Mouse (Mus musculus) embryo, embryonic 10 days (tissue): ENCODE results near the gene 2610001J05Rik.

ENCODE experiments used
- DNase-seq: peaks from one replicate; pipeline ENCODE4 v3.0.0-alpha.2; 2015; ENCODE audit warnings: low spot score

2610001J05Rik gene

GRCm38 (mm10) chr6:13835720-13836665 lies 35.3 kb downstream of the 2610001J05Rik start:
- no peak for DNase-seq

DNA sequence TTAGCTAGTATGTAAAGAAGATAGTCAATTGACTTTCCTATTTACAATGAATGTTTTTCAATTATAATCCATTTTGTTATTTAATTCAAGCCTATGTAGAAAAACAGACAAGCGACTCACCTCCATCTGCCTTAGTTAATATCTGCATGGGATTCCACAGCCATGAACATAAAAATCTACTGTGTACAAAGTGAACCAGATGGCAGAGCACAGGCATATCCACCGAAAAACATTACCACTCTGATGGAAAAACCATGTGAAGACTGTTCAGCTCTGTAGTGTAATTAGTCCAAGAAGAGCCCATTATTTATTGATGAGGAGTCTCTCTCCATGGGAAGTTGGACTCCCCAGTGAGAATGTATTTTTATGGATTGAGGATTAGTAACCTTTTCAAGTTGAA lies 38.5 kb downstream of the 2610001J05Rik start:
- no peak for DNase-seq

- DNase-seq = no peak
These were observed 42.4 kb downstream of the 2610001J05Rik start for GRCm38 (mm10) chr6:13828877-13829276.
